Mouse (Mus musculus) 416B (cell line): ENCODE measurements around the gene Ptpn3.

Experiments used
- DNase-seq: peaks from one replicate; pipeline ENCODE4 v3.0.0; 2011; ENCODE audit warnings: low read depth

Gene Ptpn3

GRCm38 (mm10) chr4:57166922-57167870, 134.4 kb downstream of the Ptpn3 start:
- DNase-seq, result peak; percentile 42

- no peak for DNase-seq
Measured at GRCm38 (mm10) chr4:57165654-57166053, 136.0 kb downstream of the Ptpn3 start.

GRCm38 (mm10) chr4:57164578-57165210, 136.9 kb downstream of the Ptpn3 start:
- no peak for DNase-seq

GRCm38 (mm10) chr4:57162789-57163722, 138.6 kb downstream of the Ptpn3 start:
- DNase-seq, result no peak

GRCm38 (mm10) chr4:57160571-57160970, 141.1 kb downstream of the Ptpn3 start:
- no peak for DNase-seq

- no peak for DNase-seq
Measured at GRCm38 (mm10) chr4:57156549-57157169, 145.0 kb downstream of the Ptpn3 start.

- no peak for DNase-seq
Measured at GRCm38 (mm10) chr4:57153838-57154237, 147.8 kb downstream of the Ptpn3 start.

GRCm38 (mm10) chr4:57153068-57153835, 148.4 kb downstream of the Ptpn3 start:
- peak; percentile 14 for DNase-seq

- no peak for DNase-seq
Measured at GRCm38 (mm10) chr4:57148182-57148581, 153.5 kb downstream of the Ptpn3 start.

GRCm38 (mm10) chr4:57143026-57143937, 158.4 kb downstream of the Ptpn3 start, which contains the start of gene Epb41l4b:
Gene Epb41l4b (minus strand): TSS chr4:57143437.
- DNase-seq, result no peak

GRCm38 (mm10) chr4:57142374-57143025, 159.1 kb downstream of the Ptpn3 start:
- DNase-seq, result no peak

GRCm38 (mm10) chr4:57141908-57142361, 159.7 kb downstream of the Ptpn3 start:
- no peak for DNase-seq

- DNase-seq, result no peak
Measured at GRCm38 (mm10) chr4:57140992-57141717, 160.5 kb downstream of the Ptpn3 start.
